Mouse (Mus musculus) mesoderm, embryonic 11.5 days (tissue): ENCODE data around the gene Mug2.
"Not testable (repeated sequence)": the region's sequence is repeated elsewhere in the genome, so short reads cannot be mapped to it uniquely, and the experiment has no call there.

Source experiments
- DNase-seq: peaks from one replicate; pipeline ENCODE4 v3.0.0-alpha.2; 2012; ENCODE audit warnings: low read depth, low spot score

Gene Mug2

DNA sequence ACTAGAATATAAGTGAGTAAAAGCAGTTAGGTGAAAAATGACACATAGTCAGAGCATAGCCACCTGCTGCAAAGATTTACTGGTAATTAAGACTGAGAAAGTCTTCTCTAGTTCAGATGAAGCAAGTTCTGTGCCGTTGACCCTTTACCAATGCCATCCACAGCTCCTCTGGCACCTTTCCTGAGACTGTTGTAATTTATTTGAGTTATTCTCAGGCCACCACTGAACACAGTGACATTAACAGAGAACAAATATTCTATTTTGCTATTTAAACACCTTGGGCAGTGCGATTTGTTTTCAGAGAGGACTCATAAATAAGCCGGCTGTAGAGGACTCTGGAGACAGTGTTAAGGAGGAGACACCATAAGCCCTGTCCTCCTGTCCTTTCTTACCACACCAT, at the start of gene Mug2:
Gene Mug2 (plus strand): TSS at position 301 of the 400 bp plus-strand sequence.
- not testable (repeated sequence) for DNase-seq

DNA sequence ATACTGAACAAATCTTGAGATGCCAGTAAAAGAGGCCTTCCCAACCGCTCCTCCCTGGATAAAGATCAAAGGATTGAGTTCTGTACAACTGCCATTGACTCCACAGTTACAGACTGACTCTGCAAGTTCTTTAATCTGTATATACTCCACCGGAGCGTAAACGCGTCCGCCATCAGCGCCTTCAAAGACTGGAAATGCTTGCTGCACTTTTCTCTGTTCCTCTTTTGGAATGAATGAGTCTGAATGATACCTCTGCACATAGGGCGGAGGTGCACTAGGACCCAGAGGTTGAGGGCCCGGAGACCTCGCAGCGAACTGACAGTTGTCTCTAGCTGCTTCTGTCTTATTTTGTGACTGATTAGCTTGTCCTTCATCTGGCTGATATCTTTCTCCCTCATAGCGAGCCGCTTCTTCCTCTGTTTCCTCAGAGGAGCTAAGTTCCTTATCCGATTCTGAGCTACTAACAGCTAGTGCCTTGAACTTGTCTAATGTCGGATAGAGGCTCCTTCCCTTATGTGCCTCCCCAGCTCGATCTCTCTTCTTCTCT, 48.7 kb upstream of the Mug2 start:
- DNase-seq = not testable (repeated sequence)

DNA sequence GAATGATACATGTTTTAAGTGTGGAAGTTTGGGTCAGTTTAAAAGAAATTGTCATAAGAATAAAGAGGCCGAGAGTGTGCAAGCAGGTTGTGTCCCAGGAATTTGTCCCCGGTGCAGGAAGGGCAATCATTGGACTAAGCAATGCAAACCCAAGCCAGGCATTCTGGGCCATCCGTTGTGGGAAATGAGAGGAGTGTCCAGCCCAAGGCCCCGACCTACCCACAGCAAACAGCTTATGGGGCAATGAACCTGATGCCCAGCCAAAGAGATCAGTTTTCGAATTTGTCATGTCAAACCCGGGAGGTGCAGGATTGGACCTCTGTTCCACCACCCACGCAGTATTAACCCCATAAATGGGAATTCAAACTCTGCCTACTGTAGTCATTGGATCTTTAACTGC, 30.9 kb upstream of the Mug2 start:
- no peak for DNase-seq

DNA sequence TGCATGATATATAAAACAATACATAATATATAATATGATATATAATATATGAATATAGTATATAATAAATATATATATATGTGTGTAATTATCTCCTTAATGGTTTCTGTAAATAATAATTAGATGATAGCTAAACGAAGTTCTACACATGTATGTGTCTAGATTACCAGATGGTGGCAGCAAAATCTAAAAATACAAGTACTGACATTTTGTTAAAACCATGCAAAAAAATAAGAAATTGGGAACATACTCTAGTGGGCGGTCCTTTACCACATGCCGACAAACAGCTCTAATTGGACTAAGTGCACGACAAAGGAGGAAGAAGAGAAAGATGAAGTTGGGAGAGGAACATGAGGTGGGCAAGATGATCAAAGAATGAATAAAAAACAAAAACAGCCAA, 94.3 kb downstream of the Mug2 start:
- DNase-seq = no peak

- DNase-seq = no peak
These were observed 95.1 kb downstream of the Mug2 start for GRCm38 (mm10) chr6:122101671-122102070.

DNA sequence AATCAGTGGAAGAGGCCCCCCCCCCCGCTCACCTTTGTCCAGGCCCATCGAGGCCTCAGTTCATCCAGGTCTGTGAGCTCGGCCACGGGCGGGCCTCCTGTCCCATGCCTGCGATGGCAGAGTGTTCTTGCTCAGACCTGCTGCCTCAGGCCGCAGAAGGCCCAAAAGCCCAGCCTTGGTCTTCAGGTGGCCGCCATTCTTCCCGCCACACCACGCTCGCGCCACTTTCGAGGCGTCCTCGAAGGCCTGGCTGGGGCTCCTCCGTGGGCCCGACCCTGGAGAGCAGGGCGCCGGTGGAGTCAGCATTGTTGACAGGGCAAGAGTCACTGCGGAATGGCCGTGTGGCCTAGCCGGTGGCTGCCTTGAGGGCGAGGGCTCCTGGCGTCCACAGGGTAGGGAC, 110.4 kb downstream of the Mug2 start:
- no peak for DNase-seq

DNA sequence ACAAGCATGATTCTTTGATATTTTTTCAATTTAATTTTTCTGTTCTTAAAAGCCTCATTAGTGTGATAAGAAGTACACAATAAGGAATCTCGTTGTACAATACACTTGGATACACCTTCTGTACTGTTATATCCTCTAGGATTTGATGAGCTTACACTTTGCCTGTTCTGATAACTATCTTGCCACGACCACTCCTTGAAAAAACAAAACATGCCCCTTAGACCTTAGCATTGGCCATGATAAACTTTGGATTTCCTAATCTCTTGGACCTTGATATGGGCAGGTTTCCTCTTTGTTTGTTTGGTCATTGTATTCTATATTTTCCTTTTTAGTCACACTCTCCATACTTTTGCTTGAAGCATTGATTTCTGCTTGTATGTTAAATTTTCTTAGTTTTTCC, 123.0 kb downstream of the Mug2 start:
- DNase-seq = no peak
